Comparison of ENCODE assay signal across 11 mouse cellular contexts in the genomic region with DNA sequence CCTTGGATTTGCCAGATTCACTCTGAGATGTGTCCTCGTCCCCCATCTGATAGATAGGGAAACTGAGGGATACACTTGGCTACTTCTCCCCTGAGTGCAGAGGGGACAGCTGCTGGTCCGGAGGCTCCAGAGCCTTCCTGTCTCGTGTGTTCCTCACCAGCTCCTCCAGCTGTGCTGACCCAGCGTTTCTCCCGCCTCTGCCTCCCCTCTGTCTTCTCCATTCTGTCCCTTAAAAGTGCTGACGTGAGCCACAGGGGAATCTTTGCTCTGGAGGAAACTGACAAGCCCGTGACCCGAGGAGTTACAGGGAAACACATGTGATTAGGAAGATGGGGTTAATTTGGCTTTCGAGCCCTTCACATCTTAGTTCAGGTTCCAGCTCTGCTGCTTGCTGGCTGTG. TPM values are rescaled to one million over a fixed set of nuclear protein-coding genes. Genes with fewer than 3 reads are reported as not detected.
DNase-seq lines count a peak whose midpoint lies in the region; ATAC-seq lines count a peak whose summit lies in the region.
"Had no signal": no experiment of that assay in that cellular context is flagged by ENCODE, and none has a peak within 500 bp of the region (broad histone marks: within the 10 kb centered on the region; RNA-seq: fewer than 3 reads in every experiment).

No protein-coding gene starts in this region.

- 57% methylated on average over 9 of the region's 9 CpGs for WGBS in hindbrain, embryonic 11.5 days

- H3K27ac ChIP-seq in hindbrain, embryonic 11.5 days (ENCODE audit: low read depth, low read length): no peak overlapping the region
- H3K27ac ChIP-seq: hindbrain, postnatal 0 days; limb, embryonic 13.5 days; midbrain, embryonic 10.5 days had no signal

- H3K27me3 ChIP-seq in hindbrain, embryonic 11.5 days (ENCODE audit: control insufficient read depth, insufficient read depth, low read length): no peaks in the 10 kb centered on the region

- no peaks in the 10 kb centered on the region for H3K36me3 ChIP-seq in hindbrain, embryonic 11.5 days (ENCODE audit: control insufficient read depth, insufficient read depth, low read length)
- H3K36me3 ChIP-seq: limb, embryonic 13.5 days; midbrain, embryonic 10.5 days had no signal

- no peak for ATAC-seq in hindbrain, embryonic 11.5 days (ENCODE audit: low FRiP score)
- ATAC-seq: hindbrain, postnatal 0 days had no signal

- DNase-seq in adrenal gland, adult 8-10 months: peak; percentile 9
- no peak for DNase-seq in adrenal gland, postnatal 14 days
- DNase-seq in spleen, adult 18-20 months: peak; percentile 6 to 11
- DNase-seq in spleen, postnatal 14 days (ENCODE audit: low spot score in 2 of 2): no peak
- peak; percentile 21 for DNase-seq in kidney, postnatal 14 days
- DNase-seq in telencephalon, adult 2 months (ENCODE audit: low read depth, low spot score): peak; percentile 21
- no peak for DNase-seq in hindbrain, embryonic 11.5 days (ENCODE audit: low spot score)
- no peak for DNase-seq in urinary bladder, postnatal 25 days (ENCODE audit: low spot score)

- H3K9me3 ChIP-seq in hindbrain, embryonic 11.5 days (ENCODE audit: control insufficient read depth, low read length): no peaks in the 10 kb centered on the region
- H3K9me3 ChIP-seq: limb, embryonic 13.5 days; midbrain, embryonic 10.5 days had no signal

- H3K4me2 ChIP-seq in hindbrain, embryonic 11.5 days (replicated peaks; ENCODE audit: low read depth, low read length): no peak overlapping the region
- H3K4me2 ChIP-seq: limb, embryonic 13.5 days had no signal

- H3K4me1 ChIP-seq in hindbrain, embryonic 11.5 days (replicated peaks; ENCODE audit: control insufficient read depth, insufficient read depth, low read length): no peaks in the 10 kb centered on the region

- no peak overlapping the region for H3K9ac ChIP-seq in hindbrain, embryonic 11.5 days (ENCODE audit: low read depth, low read length)
- H3K9ac ChIP-seq: limb, embryonic 13.5 days had no signal

- H3K4me3 ChIP-seq in hindbrain, embryonic 11.5 days (ENCODE audit: low read depth, low read length): no peak overlapping the region
- H3K4me3 ChIP-seq: limb, embryonic 13.5 days; midbrain, embryonic 10.5 days had no signal

RNA-seq across cellular contexts. Expression of gene Gm10803, which starts 39.4 kb away (rescaled TPM):
- total RNA-seq in adrenal gland, adult 8-10 months (2022): not detected
- not detected in 2 replicates for total RNA-seq in adrenal gland, postnatal 14 days (2021)
- polyA plus RNA-seq in hindbrain, embryonic 11.5 days (2014; fragmentation: Nextera tagmentation; extraction: Ambion mirVana): not detected in 2 replicates
- total RNA-seq: hindbrain, postnatal 0 days had no signal
- polyA plus RNA-seq: hindbrain, postnatal 0 days; limb, embryonic 13.5 days; midbrain, embryonic 10.5 days had no signal

RNA-seq across cellular contexts. Expression of gene Alx4, which starts 42.5 kb away (rescaled TPM):
- total RNA-seq in adrenal gland, adult 8-10 months (2022): under 1 TPM; 0.26 to 0.43 (median 0.35) TPM
- 0.41 and 0.48 TPM in 2 replicates for total RNA-seq in adrenal gland, postnatal 14 days (2021)
- 4.3 TPM in 2 replicates for polyA plus RNA-seq in hindbrain, embryonic 11.5 days (2014; fragmentation: Nextera tagmentation; extraction: Ambion mirVana)

Comparison
In these comparisons a context has a peak if more than half of its experiments do, and no peak if none do; other contexts are left out.
1. DNase-seq: peak in adrenal gland, adult 8-10 months (single experiment), spleen, adult 18-20 months (2 of 2), kidney, postnatal 14 days (single experiment) and telencephalon, adult 2 months (single experiment); none in adrenal gland, postnatal 14 days (single experiment), spleen, postnatal 14 days (0 of 2), hindbrain, embryonic 11.5 days (single experiment) and urinary bladder, postnatal 25 days (single experiment).